Mouse (Mus musculus): ENCODE data around the gene Ric1. TPM values are rescaled to one million over a fixed set of nuclear protein-coding genes. Genes with fewer than 3 reads are reported as not detected.

The Ric1 gene
- total RNA-seq, 1 experiment: 30.7 TPM

GRCm38 (mm10) chr19:29504131-29504530 lies 18.0 kb upstream of the Ric1 start:
- no peaks in the 10 kb centered on the region; a peak in 2 of 4 replicates for H3K4me1 ChIP-seq (ENCODE audit: control insufficient read depth in 2 of 2, insufficient read depth in 2 of 2, low read length in 2 of 2, poor library complexity in 1 of 2)
- no peak overlapping the region for H3K27ac ChIP-seq (ENCODE audit: insufficient read depth, low read depth, low read length, poor library complexity, severe bottlenecking)
- DNase-seq (ENCODE audit: low read depth, low spot score): no peak
- in situ Hi-C loops (cut with MboI; ENCODE audit: low sequenced_read_pairs in 2 of 2, unreplicated experiment in 2 of 2): no loop called here
- no peaks in the 10 kb centered on the region for H3K36me3 ChIP-seq (ENCODE audit: control insufficient read depth, insufficient read depth, low read length, poor library complexity, severe bottlenecking)
- no peaks in the 10 kb centered on the region for H3K9me3 ChIP-seq (ENCODE audit: control insufficient read depth, insufficient read depth, low read depth, low read length)
- no peak for TF ChIP-seq CHD2 (IDR thresholded peaks at IDR 0.05; ENCODE audit: low read depth, low read length)
- no peak for TF ChIP-seq ZC3H11A (IDR thresholded peaks at IDR 0.05; ENCODE audit: borderline replicate concordance, low read depth, low read length)
- TF ChIP-seq MAFK (IDR thresholded peaks at IDR 0.05; ENCODE audit: insufficient read depth, low read depth, low read length): no peak
- no peak overlapping the region for H3K9ac ChIP-seq (ENCODE audit: insufficient read depth, low read depth, low read length, poor library complexity, severe bottlenecking)
- no peak overlapping the region for H3K4me3 ChIP-seq (ENCODE audit: insufficient read depth in 1 of 2, low read depth in 1 of 2, low read length in 2 of 2, poor library complexity in 1 of 2, severe bottlenecking in 1 of 2)

DNA sequence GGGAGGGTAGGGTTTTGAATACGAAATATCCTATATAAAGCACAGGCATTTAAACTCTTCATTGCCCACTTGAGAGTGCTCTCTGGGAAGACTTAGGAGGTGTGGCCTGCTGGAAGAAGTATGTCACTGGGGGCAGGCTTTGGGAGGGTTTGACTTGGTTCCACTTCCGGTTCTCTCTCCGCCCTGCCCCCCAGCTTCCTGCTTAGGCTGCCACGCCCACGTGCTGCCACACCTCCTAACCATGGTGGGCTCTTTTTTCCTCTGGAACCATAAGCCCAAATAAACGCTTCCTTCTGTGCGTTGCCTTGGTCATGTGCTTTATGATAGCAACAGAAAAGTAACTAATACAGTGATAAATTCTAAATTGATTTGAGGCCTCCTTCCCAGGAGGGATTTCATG lies 16.5 kb upstream of the Ric1 start:
- Histone ChIP-seq H3K36me3 (ENCODE audit: control insufficient read depth, insufficient read depth, low read length, poor library complexity, severe bottlenecking) (no peaks in the 10 kb centered on the region), H3K9me3 (ENCODE audit: control insufficient read depth, insufficient read depth, low read depth, low read length) (no peaks in the 10 kb centered on the region), H3K4me3 (ENCODE audit: insufficient read depth in 1 of 2, low read depth in 1 of 2, low read length in 2 of 2, poor library complexity in 1 of 2, severe bottlenecking in 1 of 2) (peak overlapping the region in 1 of 2 experiments; percentile 30; a peak in 1 of 4 replicates), H3K27ac (ENCODE audit: insufficient read depth, low read depth, low read length, poor library complexity, severe bottlenecking) (no peak overlapping the region), H3K9ac (ENCODE audit: insufficient read depth, low read depth, low read length, poor library complexity, severe bottlenecking) (no peak overlapping the region), H3K4me1 (ENCODE audit: control insufficient read depth in 2 of 2, insufficient read depth in 2 of 2, low read length in 2 of 2, poor library complexity in 1 of 2) (no peaks in the 10 kb centered on the region; a peak in 2 of 4 replicates)
- TF ChIP-seq ZNF384 (IDR thresholded peaks at IDR 0.05; ENCODE audit: low read depth, low read length) (no peak), ZC3H11A (IDR thresholded peaks at IDR 0.05; ENCODE audit: borderline replicate concordance, low read depth, low read length) (no peak), HCFC1 (IDR thresholded peaks at IDR 0.05; ENCODE audit: borderline replicate concordance, insufficient read depth, low read length) (no peak), MAFK (IDR thresholded peaks at IDR 0.05; ENCODE audit: insufficient read depth, low read depth, low read length) (no peak), CHD2 (IDR thresholded peaks at IDR 0.05; ENCODE audit: low read depth, low read length) (no peak)
- peak; percentile 56 for DNase-seq (ENCODE audit: low read depth, low spot score)
- in situ Hi-C loops (cut with MboI; ENCODE audit: low sequenced_read_pairs in 2 of 2, unreplicated experiment in 2 of 2): no loop called here

DNA sequence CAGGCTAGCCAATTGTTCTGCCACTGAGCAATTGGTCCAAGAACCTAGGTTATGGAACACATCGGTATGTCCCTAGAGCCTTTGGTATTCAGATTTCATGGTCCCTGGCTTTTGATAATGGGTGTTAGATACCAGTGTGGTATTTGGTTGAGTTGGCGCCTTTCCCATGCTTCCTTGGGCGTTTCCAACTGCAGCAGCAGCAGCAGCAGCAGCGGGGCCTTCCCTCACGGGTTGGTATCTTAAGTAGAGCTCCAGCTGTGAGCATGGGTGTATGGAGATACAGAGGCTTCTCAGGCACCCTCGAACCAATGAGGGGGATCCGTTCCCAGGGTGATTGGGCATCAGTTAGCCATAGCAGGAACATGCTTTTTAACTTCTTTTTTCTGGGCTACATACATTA lies 13.9 kb upstream of the Ric1 start:
- in situ Hi-C loops (cut with MboI; ENCODE audit: low sequenced_read_pairs in 2 of 2, unreplicated experiment in 2 of 2): no loop called here
- no peak for DNase-seq (ENCODE audit: low read depth, low spot score)

DNA sequence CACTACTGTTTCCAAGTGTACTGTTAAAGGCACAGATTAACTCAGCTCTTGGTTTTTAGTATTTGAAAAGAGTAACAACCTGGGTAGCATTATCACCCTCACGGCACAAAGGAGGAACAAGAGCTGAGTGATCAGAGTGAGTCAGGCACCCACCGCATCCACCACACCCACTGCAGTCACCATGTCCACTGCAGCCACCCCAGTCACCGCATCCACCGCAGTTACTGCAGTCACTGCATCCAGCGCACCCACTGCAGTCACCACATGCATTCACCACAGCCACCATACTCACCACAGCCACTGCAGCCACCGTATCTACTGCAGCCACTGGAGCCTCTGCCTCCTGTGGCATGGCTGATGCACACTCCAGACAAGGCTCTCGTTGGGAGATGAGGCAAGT lies 12.2 kb upstream of the Ric1 start:
- DNase-seq (ENCODE audit: low read depth, low spot score): no peak
- H3K4me1 ChIP-seq (ENCODE audit: control insufficient read depth in 2 of 2, insufficient read depth in 2 of 2, low read length in 2 of 2, poor library complexity in 1 of 2): no peaks in the 10 kb centered on the region; a peak in 2 of 4 replicates
- H3K27ac ChIP-seq (ENCODE audit: insufficient read depth, low read depth, low read length, poor library complexity, severe bottlenecking): no peak overlapping the region
- H3K9ac ChIP-seq (ENCODE audit: insufficient read depth, low read depth, low read length, poor library complexity, severe bottlenecking): no peak overlapping the region
- H3K9me3 ChIP-seq (ENCODE audit: control insufficient read depth, insufficient read depth, low read depth, low read length): no peaks in the 10 kb centered on the region
- H3K4me3 ChIP-seq (ENCODE audit: insufficient read depth in 1 of 2, low read depth in 1 of 2, low read length in 2 of 2, poor library complexity in 1 of 2, severe bottlenecking in 1 of 2): no peak overlapping the region
- in situ Hi-C loops (cut with MboI; ENCODE audit: low sequenced_read_pairs in 2 of 2, unreplicated experiment in 2 of 2): no loop called here
- TF ChIP-seq CHD2 (IDR thresholded peaks at IDR 0.05; ENCODE audit: low read depth, low read length): no peak
- no peak for TF ChIP-seq MAFK (IDR thresholded peaks at IDR 0.05; ENCODE audit: insufficient read depth, low read depth, low read length)
- no peak for TF ChIP-seq ZNF384 (IDR thresholded peaks at IDR 0.05; ENCODE audit: low read depth, low read length)
- H3K36me3 ChIP-seq (ENCODE audit: control insufficient read depth, insufficient read depth, low read length, poor library complexity, severe bottlenecking): no peaks in the 10 kb centered on the region

More for the DNA sequence above, 13.9 kb upstream of the Ric1 start:
- Histone ChIP-seq H3K9me3 (ENCODE audit: control insufficient read depth, insufficient read depth, low read depth, low read length) (no peaks in the 10 kb centered on the region), H3K4me1 (ENCODE audit: control insufficient read depth in 2 of 2, insufficient read depth in 2 of 2, low read length in 2 of 2, poor library complexity in 1 of 2) (no peaks in the 10 kb centered on the region; a peak in 2 of 4 replicates), H3K36me3 (ENCODE audit: control insufficient read depth, insufficient read depth, low read length, poor library complexity, severe bottlenecking) (no peaks in the 10 kb centered on the region), H3K27ac (ENCODE audit: insufficient read depth, low read depth, low read length, poor library complexity, severe bottlenecking) (no peak overlapping the region), H3K9ac (ENCODE audit: insufficient read depth, low read depth, low read length, poor library complexity, severe bottlenecking) (no peak overlapping the region), H3K4me3 (ENCODE audit: insufficient read depth in 1 of 2, low read depth in 1 of 2, low read length in 2 of 2, poor library complexity in 1 of 2, severe bottlenecking in 1 of 2) (no peak overlapping the region)
- no peak for TF ChIP-seq ZNF384 (IDR thresholded peaks at IDR 0.05; ENCODE audit: low read depth, low read length)
- TF ChIP-seq MAFK (IDR thresholded peaks at IDR 0.05; ENCODE audit: insufficient read depth, low read depth, low read length): no peak
- no peak for TF ChIP-seq HCFC1 (IDR thresholded peaks at IDR 0.05; ENCODE audit: borderline replicate concordance, insufficient read depth, low read length)
- TF ChIP-seq CHD2 (IDR thresholded peaks at IDR 0.05; ENCODE audit: low read depth, low read length): no peak
- TF ChIP-seq ZC3H11A (IDR thresholded peaks at IDR 0.05; ENCODE audit: borderline replicate concordance, low read depth, low read length): no peak

- no peak overlapping the region for H3K27ac ChIP-seq (ENCODE audit: insufficient read depth, low read depth, low read length, poor library complexity, severe bottlenecking)
- H3K4me1 ChIP-seq (ENCODE audit: control insufficient read depth in 2 of 2, insufficient read depth in 2 of 2, low read length in 2 of 2, poor library complexity in 1 of 2): peaks cover 0 to 4% of the 10 kb centered on the region in 2 experiments; a peak in 1 of 4 replicates
- in situ Hi-C loops (cut with MboI; ENCODE audit: low sequenced_read_pairs in 2 of 2, unreplicated experiment in 2 of 2): no loop called here
- no peak for DNase-seq (ENCODE audit: low read depth, low spot score)
- no peaks in the 10 kb centered on the region for H3K36me3 ChIP-seq (ENCODE audit: control insufficient read depth, insufficient read depth, low read length, poor library complexity, severe bottlenecking)
- no peak overlapping the region for H3K4me3 ChIP-seq (ENCODE audit: insufficient read depth in 1 of 2, low read depth in 1 of 2, low read length in 2 of 2, poor library complexity in 1 of 2, severe bottlenecking in 1 of 2)
- TF ChIP-seq HCFC1 (IDR thresholded peaks at IDR 0.05; ENCODE audit: borderline replicate concordance, insufficient read depth, low read length): no peak
- TF ChIP-seq MAFK (IDR thresholded peaks at IDR 0.05; ENCODE audit: insufficient read depth, low read depth, low read length): no peak
- no peak for TF ChIP-seq CHD2 (IDR thresholded peaks at IDR 0.05; ENCODE audit: low read depth, low read length)
- no peak for TF ChIP-seq ZNF384 (IDR thresholded peaks at IDR 0.05; ENCODE audit: low read depth, low read length)
- TF ChIP-seq ZC3H11A (IDR thresholded peaks at IDR 0.05; ENCODE audit: borderline replicate concordance, low read depth, low read length): no peak
- H3K9ac ChIP-seq (ENCODE audit: insufficient read depth, low read depth, low read length, poor library complexity, severe bottlenecking): no peak overlapping the region
- no peaks in the 10 kb centered on the region for H3K9me3 ChIP-seq (ENCODE audit: control insufficient read depth, insufficient read depth, low read depth, low read length)
Measured at GRCm38 (mm10) chr19:29511826-29512225, 10.3 kb upstream of the Ric1 start.

All from ES-E14 (cell line).